Mouse (Mus musculus): ENCODE results near the gene Cenpf. TPM values are rescaled to one million over a fixed set of nuclear protein-coding genes. Genes with fewer than 3 reads are reported as not detected.

The Cenpf gene
- 11.7 and 13.4 TPM in 2 replicates for polyA plus RNA-seq (2012; rRNA removed)

DNA sequence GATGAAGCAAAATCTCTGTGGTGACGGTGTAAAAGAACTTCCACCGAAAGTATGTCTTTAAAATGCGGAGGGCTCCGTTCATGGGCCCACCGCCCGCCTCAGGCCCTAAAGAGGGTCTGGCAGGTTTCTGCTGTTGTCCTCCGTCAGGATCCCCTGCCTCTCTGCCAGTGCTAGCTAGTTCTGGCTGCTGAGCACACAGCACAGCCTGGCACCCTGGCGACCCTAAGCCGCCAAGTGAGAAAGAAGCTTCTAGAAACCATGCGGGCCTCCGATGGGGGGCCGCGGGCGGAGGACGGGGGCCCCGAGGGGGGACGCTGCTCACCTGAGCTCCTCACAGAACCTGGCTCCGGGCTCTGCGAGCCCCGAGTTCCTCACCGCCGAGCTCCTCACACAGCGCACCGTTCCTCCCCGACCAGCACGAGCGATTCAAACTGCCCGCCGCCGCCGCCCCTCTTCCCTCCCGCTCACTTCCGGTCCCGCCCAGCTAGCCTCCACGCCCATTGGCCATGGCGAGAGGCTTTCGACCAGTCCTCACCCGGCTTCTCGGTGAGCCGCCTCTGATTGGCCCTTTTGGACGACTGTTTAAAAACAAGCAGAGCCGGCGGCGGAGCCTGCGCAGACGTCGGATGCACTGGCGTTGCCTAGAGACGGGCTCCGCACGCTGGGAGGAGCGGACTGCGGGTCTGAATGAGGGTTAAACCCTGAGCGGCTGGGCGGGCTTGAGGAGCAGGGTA lies at the start of gene Cenpf:
TSS of gene Cenpf (minus strand) at position 433 of the 734 bp plus-strand sequence.

DNA sequence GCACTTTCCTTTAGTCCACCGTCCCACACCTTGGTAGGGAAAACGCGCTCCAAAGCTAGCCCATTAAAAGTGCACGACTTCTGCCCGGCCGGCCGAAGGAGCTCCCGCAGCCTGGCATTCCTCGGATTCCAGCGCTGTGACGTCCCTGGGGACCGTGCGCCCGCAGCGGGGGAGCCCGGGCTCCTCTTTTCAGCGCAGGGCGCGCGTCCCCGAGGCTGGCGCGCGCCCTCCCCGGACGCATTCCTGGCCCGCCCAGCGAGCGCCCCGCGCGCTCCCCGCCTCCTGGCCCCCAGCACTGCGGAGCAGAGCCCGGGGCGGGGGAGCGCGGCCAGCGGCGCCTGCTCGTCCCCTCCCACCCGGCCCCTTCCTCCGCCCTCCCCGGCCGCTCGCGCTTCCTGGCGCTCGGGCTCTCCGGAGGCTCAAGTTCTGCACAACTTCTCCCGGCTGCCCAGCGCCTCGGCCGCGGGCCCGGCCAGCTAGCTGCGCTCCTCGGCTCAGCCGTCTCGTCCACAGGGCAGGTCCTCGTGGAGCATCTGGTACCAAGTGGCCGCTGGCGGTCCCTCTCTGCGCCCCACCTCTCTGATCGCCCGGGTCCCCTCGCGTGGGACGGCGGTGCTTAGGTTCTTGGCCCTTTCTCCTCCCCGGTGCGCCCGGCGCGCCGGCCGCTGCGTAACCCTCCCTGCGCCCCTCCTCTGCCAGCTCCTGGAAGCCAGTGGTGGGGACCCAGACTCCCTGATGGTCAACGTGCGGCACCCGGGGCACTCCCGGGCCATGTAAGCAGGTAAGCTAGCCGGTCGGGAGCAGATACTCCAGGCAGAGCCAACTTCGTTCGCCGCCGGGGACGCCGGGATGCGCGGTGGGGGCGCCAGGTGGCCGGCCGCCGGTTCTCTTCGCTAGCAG lies 40.2 kb upstream of the Cenpf start, which contains the start of gene Ptpn14:
TSS of gene Ptpn14 (plus strand) at position 385 of the 900 bp plus-strand sequence.

Other genes with a start within 250 kb of the Cenpf start
- gene Ptpn14, start 40.2 kb upstream of the Cenpf start, polyA plus RNA-seq (2012; rRNA removed) = 2.8 and 6.3 TPM in 2 replicates
- gene Smyd2, start 234.3 kb upstream of the Cenpf start, polyA plus RNA-seq (2012; rRNA removed) = 68.3 and 79.6 TPM in 2 replicates

All from central nervous system, embryonic 14 days (tissue).